Mouse (Mus musculus) embryonic facial prominence, embryonic 10.5 days (tissue): ENCODE measurements around the gene Btbd7. TPM values are rescaled to one million over a fixed set of nuclear protein-coding genes. Genes with fewer than 3 reads are reported as not detected.

Experiments used
- DNase-seq: peaks from one replicate; pipeline ENCODE4 v3.0.0-alpha.2; 2017; ENCODE audit warnings: low spot score
- H3K27ac ChIP-seq: fragments of 300-500 bp; sonication (generic); replicated peaks from 2 replicates; pipeline ENCODE4 v1.5.1; 2016; ENCODE audit warnings: mild to moderate bottlenecking
- H3K27me3 ChIP-seq: fragments of 300-500 bp; sonication (generic); replicated peaks from 2 replicates; pipeline ENCODE4 v1.6.1; 2016; ENCODE audit warnings: low read depth, mild to moderate bottlenecking; ENCODE audit not compliant: poor library complexity, severe bottlenecking
- H3K36me3 ChIP-seq: fragments of 300-500 bp; sonication (generic); replicated peaks from 2 replicates; pipeline ENCODE4 v1.6.1; 2016; ENCODE audit warnings: mild to moderate bottlenecking, moderate library complexity
- H3K4me1 ChIP-seq: fragments of 300-500 bp; sonication (generic); 2 replicates; pipeline ENCODE4 v1.6.1; 2016
- H3K4me3 ChIP-seq: fragments of 300-500 bp; sonication (generic); 2 replicates; pipeline ENCODE4 v1.5.1; 2016; ENCODE audit warnings: mild to moderate bottlenecking, moderate library complexity
- H3K9me3 ChIP-seq: fragments of 300-500 bp; sonication (generic); 2 replicates; pipeline ENCODE4 v1.6.1; 2016; ENCODE audit warnings: mild to moderate bottlenecking
- WGBS: fragments of 180-500 bp; shearing (Covaris S2); methylation state at CpG from one replicate; pipeline ENCODE4 v1.1.7; 2016; 5-methylcytosine and 5-hydroxymethylcytosine counted together
- polyA plus RNA-seq: library from polyadenylated mRNA; unstranded; fragments of >200 nt; fragmentation: Nextera tagmentation; extraction: Ambion mirVana; gene quantifications from 2 replicates; pipeline ENCODE4 v1.2.1, GENCODE M21; 2016

Gene Btbd7
- polyA plus RNA-seq, 1 experiment from 2014 or later: 19.5 TPM

GRCm38 (mm10) chr12:102743589-102744574 lies 134.4 kb downstream of the Btbd7 start, which contains the start of the genes Moap1 and Tmem251:
Gene Moap1, minus strand, starts transcription at chr12:102743661.
Gene Tmem251, plus strand, starts transcription at chr12:102743762.
- Histone ChIP-seq H3K9me3 (no peaks in the 10 kb centered on the region), H3K4me1 (peaks cover 25% of the 10 kb centered on the region), H3K4me3 (peak within 1 kb of the TSS; percentile 94), H3K36me3 (peaks cover 40% of the 10 kb centered on the region), H3K27me3 (no peaks in the 10 kb centered on the region), H3K27ac (peak within 1 kb of the TSS; percentile 93)
- WGBS: under 1% methylated on average over 63 of the region's 63 CpGs
- peak; percentile 93 for DNase-seq

- H3K36me3 ChIP-seq: peaks cover 33% of the 10 kb centered on the region
- H3K9me3 ChIP-seq: no peaks in the 10 kb centered on the region
- no peaks in the 10 kb centered on the region for H3K27me3 ChIP-seq
- peak overlapping the region; percentile 93 for H3K27ac ChIP-seq
- H3K4me1 ChIP-seq: peaks cover 25% of the 10 kb centered on the region
- under 1% methylated on average over 33 of the region's 33 CpGs for WGBS
- H3K4me3 ChIP-seq: peak overlapping the region; percentile 94
- DNase-seq: no peak
Measured at GRCm38 (mm10) chr12:102743036-102743588, 135.2 kb downstream of the Btbd7 start.

GRCm38 (mm10) chr12:102742056-102742455 lies 136.2 kb downstream of the Btbd7 start:
- DNase-seq: no peak
- Histone ChIP-seq H3K27me3 (no peaks in the 10 kb centered on the region), H3K9me3 (no peaks in the 10 kb centered on the region), H3K4me1 (peaks cover 25% of the 10 kb centered on the region), H3K27ac (no peak overlapping the region), H3K36me3 (peaks cover 24% of the 10 kb centered on the region), H3K4me3 (no peak overlapping the region)
- WGBS: 88% methylated on average over 7 of the region's 7 CpGs

- peaks cover 13% of the 10 kb centered on the region for H3K36me3 ChIP-seq
- DNase-seq: no peak
Measured at GRCm38 (mm10) chr12:102740285-102740684, 138.0 kb downstream of the Btbd7 start.

DNA sequence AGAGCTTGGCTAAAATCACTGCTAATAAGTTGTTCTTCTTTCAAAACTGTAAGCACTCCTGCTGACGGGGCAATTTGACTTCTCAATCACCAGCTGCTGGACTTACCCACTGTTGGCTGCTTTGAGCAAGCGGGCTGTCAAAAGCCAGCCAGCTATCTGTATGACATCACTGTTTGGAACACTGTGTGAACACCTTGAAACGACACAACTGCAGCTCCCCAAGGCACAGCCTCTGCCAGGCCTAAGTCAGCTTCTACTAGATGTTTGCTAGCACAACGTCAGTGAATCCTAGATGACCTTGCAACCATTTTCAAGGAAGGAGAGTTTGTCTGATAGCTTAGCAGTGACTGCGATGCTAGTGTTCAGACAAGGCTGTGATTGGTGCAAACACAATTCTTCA lies 139.2 kb downstream of the Btbd7 start:
- Histone ChIP-seq H3K4me1 (peaks cover 16% of the 10 kb centered on the region), H3K4me3 (no peak overlapping the region), H3K9me3 (no peaks in the 10 kb centered on the region), H3K27me3 (no peaks in the 10 kb centered on the region), H3K36me3 (peaks cover 13% of the 10 kb centered on the region), H3K27ac (no peak overlapping the region)
- WGBS: 82% methylated on average over 5 of the region's 5 CpGs
- DNase-seq: no peak

More at GRCm38 (mm10) chr12:102740285-102740684, 138.0 kb downstream of the Btbd7 start:
- Histone ChIP-seq H3K4me1 (peaks cover 25% of the 10 kb centered on the region), H3K27me3 (no peaks in the 10 kb centered on the region), H3K9me3 (no peaks in the 10 kb centered on the region), H3K4me3 (no peak overlapping the region), H3K27ac (no peak overlapping the region)
- 73% methylated on average over 3 of the region's 3 CpGs for WGBS

DNA sequence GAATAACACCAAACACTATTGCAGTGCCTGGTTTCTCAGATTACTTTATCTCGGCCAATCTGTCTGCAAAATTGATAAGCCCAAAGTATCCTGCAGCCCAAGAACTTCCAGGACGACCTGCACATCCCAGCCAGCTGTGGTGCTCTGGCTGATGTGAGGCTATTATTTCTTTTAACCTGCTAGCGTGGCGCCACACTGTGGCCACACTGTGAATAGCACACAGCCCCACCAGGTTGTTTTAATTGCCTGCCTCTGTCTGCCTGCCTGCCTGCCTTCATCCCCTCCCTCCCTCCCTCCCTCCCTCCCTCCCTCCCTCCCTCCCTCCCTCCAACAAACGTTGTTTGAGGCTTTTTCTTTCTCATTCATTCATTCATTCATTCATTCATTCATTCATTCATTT lies 144.9 kb downstream of the Btbd7 start:
- no peaks in the 10 kb centered on the region for H3K27me3 ChIP-seq
- no peak overlapping the region for H3K4me3 ChIP-seq
- peak; percentile 81 for DNase-seq
- peaks cover 25% of the 10 kb centered on the region for H3K4me1 ChIP-seq
- no peaks in the 10 kb centered on the region for H3K36me3 ChIP-seq
- H3K9me3 ChIP-seq: no peaks in the 10 kb centered on the region
- 11% methylated on average over 5 of the region's 5 CpGs for WGBS
- H3K27ac ChIP-seq: no peak overlapping the region

GRCm38 (mm10) chr12:102730798-102731619 lies 147.3 kb downstream of the Btbd7 start:
- Histone ChIP-seq H3K9me3 (no peaks in the 10 kb centered on the region), H3K27ac (peak overlapping the region; percentile 92), H3K36me3 (no peaks in the 10 kb centered on the region), H3K4me3 (peak overlapping the region; percentile 47), H3K4me1 (peaks cover 25% of the 10 kb centered on the region), H3K27me3 (no peaks in the 10 kb centered on the region)
- no peak for DNase-seq
- 47% methylated on average over 16 of the region's 16 CpGs for WGBS

Other genes with a start within 250 kb of the Btbd7 start
- 13.7 and 17.7 TPM in 2 replicates for gene Itpk1, start 173.5 kb downstream of the Btbd7 start, polyA plus RNA-seq
- 35.4 and 36.9 TPM in 2 replicates for gene Moap1, start 134.8 kb downstream of the Btbd7 start, polyA plus RNA-seq
- gene Tmem251, start 134.7 kb downstream of the Btbd7 start, polyA plus RNA-seq: 9.7 and 11.2 TPM in 2 replicates
- not detected in 2 replicates for gene Gm28051, start 120.7 kb downstream of the Btbd7 start, polyA plus RNA-seq
- 49.3 and 53.7 TPM in 2 replicates for gene Gon7, start 120.7 kb downstream of the Btbd7 start, polyA plus RNA-seq
- 53.1 and 58.9 TPM in 2 replicates for gene Ubr7, start 120.5 kb downstream of the Btbd7 start, polyA plus RNA-seq
- gene Gm20604, start 119.8 kb downstream of the Btbd7 start, polyA plus RNA-seq: 29.1 and 31.0 TPM in 2 replicates
- gene Cox8c, start 20.8 kb upstream of the Btbd7 start, polyA plus RNA-seq: not detected in 2 replicates
- gene Unc79, start 70.4 kb upstream of the Btbd7 start, polyA plus RNA-seq: 0.33 and 0.57 TPM in 2 replicates